Mouse (Mus musculus) heart, adult 8-10 months (tissue): ENCODE data around the gene Vmn2r56. TPM values are rescaled to one million over a fixed set of nuclear protein-coding genes. Genes with fewer than 3 reads are reported as not detected.
"Not testable (repeated sequence)": the region's sequence is repeated elsewhere in the genome, so short reads cannot be mapped to it uniquely, and the experiment has no call there.

ENCODE experiments used
- DNase-seq: peaks from one replicate; pipeline ENCODE4 v3.0.0; 2022; ENCODE audit warnings: low spot score
- total RNA-seq, 4 experiments: library from RNA; stranded (reverse); gene quantifications; 2 replicates each; pipeline ENCODE4 v1.2.4; 2022

Vmn2r56 gene
- not detected for total RNA-seq

DNA sequence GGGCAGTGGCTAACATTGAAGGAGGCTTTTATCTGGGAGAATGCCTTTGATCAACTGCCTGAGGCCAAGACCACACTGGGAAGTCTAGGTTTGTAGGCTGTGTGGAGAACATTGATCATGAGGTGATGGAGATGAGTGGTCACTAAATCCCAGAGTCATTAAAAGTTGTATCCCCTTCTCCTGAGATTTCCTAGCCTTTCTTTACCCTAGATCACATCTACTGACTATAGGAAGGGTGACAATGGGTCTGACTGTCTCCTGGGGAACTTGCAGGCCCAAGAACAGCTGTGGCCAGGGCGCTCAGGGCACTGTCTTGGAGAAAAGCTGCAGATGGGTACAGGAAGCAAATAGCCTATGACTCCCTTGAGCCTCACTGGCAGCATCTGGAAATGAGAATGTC lies at the start of gene Vmn2r56:
TSS of gene Vmn2r56 (minus strand) at position 101 of the 400 bp plus-strand sequence.
- DNase-seq = no peak

DNA sequence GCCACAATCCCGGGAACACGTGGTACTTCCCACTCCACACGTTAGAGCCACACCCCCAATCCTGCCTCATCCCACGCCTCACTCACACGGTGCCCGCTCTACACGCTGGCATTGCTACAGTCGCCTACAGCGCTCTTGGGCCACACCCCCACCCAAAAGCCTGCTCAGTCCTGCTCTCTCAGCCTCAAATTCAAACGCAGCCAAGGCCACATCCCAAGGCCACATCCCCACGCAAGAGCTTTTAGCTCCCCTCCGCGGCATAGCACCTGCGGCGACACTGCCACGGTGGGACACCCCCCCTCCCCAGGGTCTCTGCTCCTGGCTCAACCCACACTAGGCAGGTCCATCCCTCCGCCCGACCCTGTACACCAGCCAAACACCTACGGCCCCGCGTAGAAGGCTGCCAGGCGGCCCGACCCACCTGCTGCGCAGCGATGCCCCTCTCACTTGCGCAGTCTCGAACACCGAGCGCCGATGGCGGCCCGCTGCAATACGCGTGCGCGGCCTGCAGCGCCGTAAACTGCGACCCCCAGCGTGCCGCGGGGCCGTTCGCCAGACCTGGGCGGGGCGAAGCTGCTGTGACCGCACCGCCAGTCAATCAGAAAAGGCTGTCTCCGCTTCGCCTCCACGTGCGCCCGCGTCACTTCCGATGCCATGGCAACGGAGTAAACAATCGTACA lies 45.5 kb upstream of the Vmn2r56 start:
- peak; percentile 39 for DNase-seq

DNA sequence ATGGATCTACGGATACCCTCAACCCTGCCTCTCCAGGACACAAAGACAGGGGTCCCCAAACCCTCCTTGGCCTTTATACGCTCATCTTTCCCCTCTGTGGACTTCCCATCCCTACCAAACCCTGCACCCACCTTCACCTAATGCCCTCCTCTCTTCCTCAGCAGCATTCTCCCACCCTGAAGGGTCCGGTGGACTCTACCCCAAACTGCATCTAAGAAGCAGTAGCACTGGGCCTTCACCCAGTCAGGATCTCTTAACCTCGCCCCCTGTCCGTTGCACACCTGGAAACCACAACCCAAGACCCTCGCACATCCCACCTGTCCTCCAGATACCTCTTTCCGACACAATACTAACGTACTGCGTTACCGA lies 45.0 kb upstream of the Vmn2r56 start:
- no peak for DNase-seq

DNA sequence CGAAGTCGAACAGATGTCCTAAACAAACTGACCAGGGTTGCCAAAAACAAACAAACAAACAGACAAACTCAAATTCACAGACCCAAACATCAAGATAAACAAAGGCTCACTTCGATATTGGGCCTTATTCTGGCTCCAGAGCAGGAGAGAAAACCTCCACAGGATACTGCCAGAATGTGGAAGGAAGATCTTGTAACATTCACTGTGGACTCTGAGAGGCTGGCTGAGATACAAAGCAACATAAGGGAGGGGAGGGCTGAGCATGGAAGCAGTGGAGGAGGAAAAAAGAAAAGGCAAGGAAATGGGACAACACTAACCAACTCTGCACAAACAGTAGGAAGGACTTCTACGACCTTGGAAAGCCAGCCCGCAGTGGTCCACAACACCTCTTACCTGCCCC lies 44.3 kb upstream of the Vmn2r56 start:
- no peak for DNase-seq

DNA sequence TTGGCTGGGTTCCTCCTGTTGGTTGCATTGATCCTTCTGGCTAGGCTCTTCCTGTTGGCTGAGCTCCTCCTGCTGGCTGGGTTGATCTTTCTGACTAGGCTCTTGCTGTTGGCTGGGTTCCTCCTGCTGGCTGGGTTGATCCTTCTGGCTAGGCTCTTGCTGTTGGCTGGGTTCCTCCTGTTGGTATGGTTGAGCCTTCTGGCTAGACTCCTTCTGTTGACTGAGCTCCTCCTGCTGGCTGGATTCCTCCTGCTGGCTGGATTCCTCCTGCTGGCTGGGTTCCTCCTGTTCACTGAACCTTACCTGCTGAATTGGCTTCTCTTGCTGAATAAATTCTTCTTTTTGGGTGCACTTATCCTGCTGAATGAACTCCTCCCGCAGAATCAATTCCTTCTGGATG lies 39.8 kb upstream of the Vmn2r56 start:
- peak; percentile 48 for DNase-seq

DNA sequence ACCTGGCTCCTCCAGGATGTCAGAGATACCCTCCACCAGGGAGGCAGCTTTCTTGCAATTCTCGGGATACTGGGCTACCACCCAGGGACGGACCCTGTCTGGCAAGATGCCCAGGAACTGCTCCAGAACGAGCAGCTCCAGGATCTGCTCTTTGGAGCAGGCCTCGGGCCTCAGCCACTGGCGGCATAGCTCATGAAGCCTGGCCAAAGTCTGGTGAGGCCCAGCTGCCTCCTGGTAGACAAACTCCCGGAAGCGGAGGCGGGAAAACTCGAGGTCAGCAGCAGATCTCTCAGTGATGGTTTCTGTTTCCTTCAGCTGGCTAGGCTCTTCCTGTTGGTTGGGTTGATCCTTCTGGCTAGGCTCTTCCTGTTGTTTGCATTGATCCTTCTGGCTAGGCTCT lies 39.3 kb upstream of the Vmn2r56 start:
- no peak for DNase-seq

DNA sequence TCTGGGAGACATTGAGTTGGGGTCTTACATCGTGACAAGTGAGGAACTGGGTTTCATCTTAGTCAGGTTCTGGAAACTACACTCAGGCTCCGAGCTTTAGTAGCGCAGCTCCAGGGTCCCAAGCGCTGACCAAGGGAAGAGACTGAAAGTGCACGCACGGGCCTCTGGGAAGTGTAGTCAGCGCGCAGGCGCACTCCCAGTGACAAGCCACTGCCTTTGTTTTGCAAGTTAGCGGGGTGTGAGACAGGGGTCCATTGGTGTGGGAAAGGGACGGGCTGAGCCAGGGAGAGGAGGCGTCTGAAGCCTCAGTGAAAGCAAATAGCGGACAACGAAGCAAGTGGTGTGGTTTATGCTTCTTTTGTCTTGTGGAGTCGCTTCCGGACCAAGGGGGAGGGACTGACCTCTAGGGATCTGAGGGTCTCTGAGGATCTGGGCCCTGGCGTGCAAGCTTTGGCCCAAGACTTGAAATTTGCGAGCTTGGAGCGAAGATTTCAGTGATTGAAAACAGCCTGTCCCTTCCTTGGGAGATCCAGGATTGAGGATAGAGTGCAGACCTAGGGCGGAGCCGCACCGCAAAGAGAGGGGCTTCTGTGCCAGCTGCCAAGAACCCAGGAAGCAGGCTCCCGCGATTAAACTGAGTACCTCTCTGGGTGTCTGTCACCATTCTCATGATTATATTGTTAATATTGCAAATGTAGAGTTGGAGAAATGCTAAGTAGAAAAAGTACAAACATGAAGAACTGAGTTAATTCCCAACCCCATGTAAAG lies 14.8 kb upstream of the Vmn2r56 start:
- no peak for DNase-seq

DNA sequence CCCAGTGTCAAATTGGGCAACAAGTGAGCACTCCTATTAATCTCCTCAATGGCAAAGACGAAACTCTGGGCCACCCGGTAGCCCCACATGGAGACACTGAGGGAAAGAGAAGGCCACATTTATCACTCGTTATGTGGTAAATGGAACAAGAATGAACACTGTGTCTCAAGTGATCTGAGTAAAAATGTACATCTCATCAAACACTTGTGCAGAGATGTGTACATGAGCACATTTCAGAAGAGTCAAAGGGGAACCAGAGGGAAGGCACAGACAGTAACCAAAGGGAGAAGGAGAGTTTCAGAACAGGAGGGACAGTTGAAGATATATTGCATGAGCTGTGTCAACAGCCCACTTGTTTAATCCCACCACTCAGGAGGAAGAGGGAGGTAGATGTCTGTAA lies 49.9 kb downstream of the Vmn2r56 start, which contains the start of gene Vmn2r55:
TSS of gene Vmn2r55 (minus strand) at position 101 of the 400 bp plus-strand sequence.
- DNase-seq = not testable (repeated sequence)

DNA sequence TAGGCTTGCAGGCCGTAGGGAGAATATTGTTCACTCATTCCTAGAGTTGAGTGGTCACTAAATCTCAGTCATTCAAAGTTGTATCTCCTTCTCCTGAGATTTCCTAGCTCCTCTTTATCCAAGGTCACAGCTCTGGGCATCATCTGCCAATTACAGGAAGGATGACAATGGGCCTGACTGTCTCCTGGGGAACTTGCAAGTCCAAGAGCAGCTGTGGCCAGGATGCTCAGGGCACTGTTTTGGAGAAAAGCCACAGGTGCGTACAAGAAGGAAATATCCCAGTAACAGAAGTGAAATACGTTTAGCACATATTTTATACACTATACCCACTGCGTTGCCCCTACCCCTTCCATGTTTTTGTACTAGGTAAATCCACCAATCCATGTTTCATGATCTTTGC lies 94.6 kb downstream of the Vmn2r56 start, which contains the start of gene Vmn2r54:
TSS of gene Vmn2r54 (minus strand) at position 101 of the 400 bp plus-strand sequence.
- DNase-seq = not testable (repeated sequence)

Other genes starting within 250 kb of the Vmn2r56 start
- gene 2900092C05Rik, start 222.5 kb downstream of the Vmn2r56 start, total RNA-seq = not detected
- gene Vmn2r53, start 126.2 kb downstream of the Vmn2r56 start, total RNA-seq = under 1 TPM in 1 of 4 experiments, not detected in 3; under 0.01 TPM
- gene Vmn2r54, start 94.7 kb downstream of the Vmn2r56 start, total RNA-seq = not detected
- gene Vmn2r55, start 50.0 kb downstream of the Vmn2r56 start, total RNA-seq = not detected
- gene Zscan18, start 68.6 kb upstream of the Vmn2r56 start, total RNA-seq = 1 to 10 TPM in 2 of 4 experiments, under 1 TPM in 2; 0.41 to 2.0 (median 1.2) TPM
- gene Zfp329, start 83.9 kb upstream of the Vmn2r56 start, total RNA-seq = 1 to 10 TPM; 4.7 to 7.6 (median 5.6) TPM
- gene Zfp110, start 99.8 kb upstream of the Vmn2r56 start, total RNA-seq = 10 to 100 TPM; 18.0 to 22.0 (median 19.6) TPM
- gene Zfp128, start 146.2 kb upstream of the Vmn2r56 start, total RNA-seq = 1 to 10 TPM; 3.0 to 3.9 (median 3.5) TPM
- 1 to 10 TPM; 3.8 to 5.5 (median 5.0) TPM for gene Zscan22, start 162.8 kb upstream of the Vmn2r56 start, total RNA-seq
- 100 to 1,000 TPM; 502 to 620 (median 561) TPM for gene Rps5, start 187.3 kb upstream of the Vmn2r56 start, total RNA-seq
- gene Rnf225, start 192.4 kb upstream of the Vmn2r56 start, total RNA-seq = under 1 TPM; 0.22 to 0.31 (median 0.25) TPM
- gene Zfp324, start 230.8 kb upstream of the Vmn2r56 start, total RNA-seq = 1 to 10 TPM; 2.7 to 3.2 (median 2.8) TPM
- 1 to 10 TPM; 2.2 to 4.1 (median 3.6) TPM for gene Zfp446, start 242.8 kb upstream of the Vmn2r56 start, total RNA-seq